Mouse (Mus musculus) myocyte (in vitro differentiated cells): ENCODE measurements at regions not wholly inside any gene's neighbourhood (a gene's known extent, or its start where the extent isn't known, plus 50 kb on each side); places are given as distances from the start of the nearest gene placed in this dataset.

Source experiments
- POLR2A ChIP-seq: IDR thresholded peaks from one replicate; pipeline ENCODE4 v1.6.1; 2011; ENCODE audit warnings: low read depth, mild to moderate bottlenecking, control low read depth, moderate library complexity; ENCODE audit not compliant: insufficient read length
- POLR2AphosphoS2 ChIP-seq: IDR thresholded peaks from one replicate; pipeline ENCODE4 v1.6.1; 2011; ENCODE audit warnings: low read depth, control low read depth; ENCODE audit not compliant: insufficient read length
- TCF12 ChIP-seq: IDR thresholded peaks from one replicate; pipeline ENCODE4 v1.6.1; 2011; ENCODE audit warnings: mild to moderate bottlenecking, control low read depth; ENCODE audit not compliant: poor library complexity, insufficient read depth, severe bottlenecking
- USF1 ChIP-seq: IDR thresholded peaks from one replicate; pipeline ENCODE4 v1.6.1; 2011; ENCODE audit warnings: low read depth, mild to moderate bottlenecking, control low read depth, moderate library complexity

DNA sequence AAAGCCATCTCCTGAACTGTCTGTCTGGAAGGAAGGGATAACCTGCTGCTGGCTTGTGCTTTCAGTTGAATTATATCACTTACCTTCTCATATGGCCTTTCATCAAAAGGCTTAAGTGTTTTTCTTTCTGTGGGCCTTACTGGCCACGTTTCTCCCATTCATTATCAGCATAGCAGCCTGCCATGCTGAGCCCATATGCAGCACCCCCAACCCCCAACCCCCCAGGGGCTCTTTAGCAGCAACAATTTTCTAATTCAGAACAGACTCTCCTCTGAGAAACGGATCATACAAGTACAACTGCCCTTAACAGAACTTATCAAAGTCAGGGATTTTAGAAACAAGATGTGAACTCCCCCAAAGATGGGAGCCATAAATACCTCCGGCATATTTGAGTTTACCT, 282.5 kb upstream of the Spag17 start:
- TF ChIP-seq USF1 (no peak), POLR2AphosphoS2 (no peak), POLR2A (no peak), TCF12 (no peak)
